In the genomic region with DNA sequence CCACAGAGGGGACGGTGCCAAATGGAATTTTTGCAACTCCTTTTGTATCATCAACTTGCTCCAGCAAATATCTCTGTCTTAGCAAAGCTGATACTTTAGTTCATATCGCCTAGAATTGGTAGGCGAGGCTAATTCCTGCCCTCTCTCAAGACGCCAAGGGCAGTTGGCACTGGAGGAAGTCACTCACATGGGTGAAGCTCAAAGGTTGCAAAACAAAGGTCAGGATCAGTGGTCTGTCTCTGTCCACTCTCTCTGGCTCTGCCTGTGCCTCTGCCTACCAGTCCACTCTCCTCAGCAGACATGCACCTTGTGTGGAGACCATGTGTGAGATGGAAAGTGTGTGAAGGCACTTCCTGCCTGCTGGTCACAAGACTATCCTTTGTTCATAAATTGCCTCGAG, we compare ENCODE assay signal across 11 mouse cellular contexts.
"Had no signal": no experiment of that assay in that cellular context is flagged by ENCODE, and none has a peak within 500 bp of the region (broad histone marks: within the 10 kb centered on the region; RNA-seq: fewer than 3 reads in every experiment).

No protein-coding gene starts in this region.

- H3K27me3 ChIP-seq: limb, embryonic 15.5 days; liver, embryonic 13.5 days; midbrain, embryonic 12.5 days; neural tube, embryonic 13.5 days had no signal

- H3K36me3 ChIP-seq: limb, embryonic 15.5 days; neural tube, embryonic 13.5 days had no signal

- H3K9me3 ChIP-seq: limb, embryonic 15.5 days; liver, embryonic 13.5 days; midbrain, embryonic 12.5 days; neural tube, embryonic 13.5 days had no signal

- H3K4me1 ChIP-seq: limb, embryonic 15.5 days; liver, embryonic 13.5 days; neural tube, embryonic 13.5 days had no signal

- ATAC-seq: hindbrain, embryonic 16.5 days; inflammation-experienced regulatory T-cells, adult 6 months; midbrain, embryonic 16.5 days had no signal

- DNase-seq: liver, embryonic 13.5 days; lung, adult 18-20 months; right cerebral cortex, adult 18-20 months; right cerebral cortex, postnatal 25 days had no signal

- H3K4me2 ChIP-seq: limb, embryonic 15.5 days; liver, embryonic 13.5 days; midbrain, embryonic 12.5 days; neural tube, embryonic 13.5 days had no signal

- H3K27ac ChIP-seq: limb, embryonic 15.5 days; liver, embryonic 13.5 days; midbrain, embryonic 12.5 days; neural tube, embryonic 13.5 days; stomach, postnatal 0 days had no signal

- H3K4me3 ChIP-seq: limb, embryonic 15.5 days; liver, embryonic 13.5 days; midbrain, embryonic 12.5 days; neural tube, embryonic 13.5 days had no signal

- H3K9ac ChIP-seq: limb, embryonic 15.5 days; liver, embryonic 13.5 days; midbrain, embryonic 12.5 days; neural tube, embryonic 13.5 days had no signal
